Mouse (Mus musculus) cerebellum, adult 11-12 months (tissue): ENCODE data around the gene Hamp.

Experiments used
- DNase-seq: peaks from one replicate; pipeline ENCODE4 v3.0.0; 2022

Hamp gene

GRCm38 (mm10) chr7:30943909-30944635, at the start of gene Hamp:
Gene Hamp (minus strand): TSS chr7:30944032.
- no peak for DNase-seq

DNA sequence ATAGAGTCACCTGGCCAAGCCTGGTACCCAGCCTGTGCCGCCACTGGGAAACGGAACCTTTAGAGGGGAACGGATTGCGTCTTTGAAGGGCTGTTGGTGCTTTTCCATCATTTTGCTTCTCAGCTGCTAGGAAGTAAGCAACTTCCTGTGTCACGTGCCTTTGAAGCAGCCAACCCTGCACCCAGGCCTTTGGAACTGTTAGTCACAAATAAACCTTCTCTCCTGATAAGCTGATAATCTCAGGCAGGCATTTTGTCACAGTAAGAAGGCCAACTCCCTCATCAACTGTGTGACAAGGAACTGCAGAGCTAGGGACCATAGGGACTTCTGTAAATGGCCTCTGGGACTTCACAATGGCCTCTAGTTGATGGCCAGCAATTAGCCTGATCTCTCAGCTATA, 48.3 kb upstream of the Hamp start:
- no peak for DNase-seq

DNA sequence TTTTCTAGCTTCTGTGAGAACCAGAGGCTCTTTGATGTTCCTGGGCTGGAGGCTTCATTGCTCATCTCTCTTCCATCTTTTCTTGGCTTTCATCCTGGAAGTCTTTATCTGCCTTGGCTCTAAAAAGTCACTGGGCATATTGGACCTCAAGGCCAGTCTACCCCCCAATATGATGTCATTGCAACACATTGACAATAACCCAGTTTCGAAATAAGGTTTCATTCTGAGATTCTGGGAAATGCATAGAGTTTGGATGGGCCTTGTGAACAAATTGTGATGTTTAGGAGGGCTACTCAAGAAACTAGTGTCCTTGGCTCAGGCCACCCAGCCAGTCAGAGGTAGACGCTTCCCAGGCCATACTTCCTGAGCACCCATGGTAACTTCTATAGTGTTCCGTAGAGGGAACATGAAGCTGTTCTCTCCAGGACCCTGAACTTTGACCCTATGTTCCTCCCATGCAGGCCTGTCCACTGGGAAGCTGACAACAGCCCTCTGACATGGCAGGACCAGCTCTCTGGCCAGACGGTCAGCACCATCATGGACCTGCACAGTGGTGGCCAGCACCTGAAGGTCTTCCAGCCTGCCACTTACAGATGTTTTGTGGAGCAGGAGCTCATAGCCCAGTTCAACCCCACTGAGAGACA, 44.8 kb upstream of the Hamp start:
- no peak for DNase-seq

DNA sequence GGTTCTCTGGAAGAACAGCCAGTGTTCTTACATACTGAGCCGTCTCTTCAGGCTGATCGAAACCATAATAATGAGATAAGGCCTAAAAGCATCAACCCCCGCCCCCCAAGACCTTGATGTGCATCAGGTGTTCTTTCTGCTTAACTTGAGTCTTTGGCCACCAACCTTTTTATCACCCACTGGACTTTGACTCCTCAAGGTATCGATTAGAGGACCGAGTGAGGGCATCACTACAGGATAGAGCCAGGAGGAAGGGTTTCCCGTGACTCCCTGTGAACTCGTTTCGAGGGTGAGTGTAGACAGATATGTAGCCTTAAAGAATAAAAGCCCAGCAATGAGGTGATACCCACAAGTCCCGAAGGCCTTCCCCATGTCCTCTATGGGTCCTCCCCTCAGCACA, 41.5 kb upstream of the Hamp start:
- no peak for DNase-seq

GRCm38 (mm10) chr7:30981703-30982102, 37.9 kb upstream of the Hamp start:
- DNase-seq = no peak

DNA sequence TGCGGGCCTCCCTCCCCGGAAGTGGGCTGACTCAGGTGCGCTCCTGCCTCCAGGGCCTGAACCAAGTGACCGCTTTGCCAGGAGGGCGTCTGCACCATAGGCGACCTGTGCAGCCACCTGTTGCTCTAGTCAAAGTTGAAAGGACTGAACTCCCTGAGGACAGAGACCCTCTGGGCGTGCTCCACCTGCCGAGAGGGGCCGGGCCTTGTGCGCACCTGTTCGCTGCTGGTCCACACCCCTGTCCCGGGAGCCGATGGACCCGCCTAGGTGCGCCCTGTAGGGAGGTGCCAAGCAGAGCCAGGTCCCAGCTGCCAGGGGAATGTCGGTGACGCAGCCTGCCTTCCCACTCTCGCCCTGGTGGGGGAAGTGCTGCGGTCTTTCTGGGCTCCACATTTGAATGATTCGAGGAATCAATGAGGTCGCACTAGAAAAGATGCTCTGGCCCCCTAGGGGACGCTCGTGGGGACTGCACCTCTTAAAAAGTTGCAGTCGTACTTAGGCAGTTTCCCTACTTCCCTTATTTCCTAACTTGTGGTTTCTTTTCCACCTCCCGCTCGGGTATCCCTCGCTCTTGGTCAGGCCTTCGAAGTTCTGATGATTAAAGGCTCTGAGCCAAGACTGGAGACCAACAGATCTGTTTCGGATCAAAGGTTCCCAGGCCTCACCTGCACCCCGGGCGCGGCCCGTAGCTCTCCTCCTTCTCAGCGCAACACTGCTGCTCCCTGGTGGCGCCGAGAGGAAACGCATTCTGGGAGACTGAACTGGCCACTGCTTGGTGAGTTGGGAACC, 29.9 kb upstream of the Hamp start, which contains the start of gene Fam187b:
Gene Fam187b, plus strand, starts transcription at position 290 of the 789 bp plus-strand sequence.
- DNase-seq = peak; percentile 72

DNA sequence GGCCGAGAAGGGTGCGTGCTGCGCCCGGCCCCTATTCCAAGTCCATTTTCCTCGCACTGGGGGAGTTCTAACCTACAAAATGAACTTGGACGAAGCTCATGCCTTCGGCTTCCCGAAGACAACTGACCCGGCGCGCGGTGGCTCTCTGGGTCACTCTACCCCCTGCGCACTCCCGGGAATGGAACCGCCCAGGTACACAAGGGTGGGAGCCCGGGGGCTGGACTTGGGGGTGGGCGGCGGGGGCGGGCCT, 29.3 kb upstream of the Hamp start, which contains the start of gene Lsr:
Gene Lsr, minus strand, starts transcription at position 214 of the 250 bp plus-strand sequence.
- no peak for DNase-seq

- DNase-seq = no peak
Observed at GRCm38 (mm10) chr7:30972426-30973250, 28.8 kb upstream of the Hamp start.

DNA sequence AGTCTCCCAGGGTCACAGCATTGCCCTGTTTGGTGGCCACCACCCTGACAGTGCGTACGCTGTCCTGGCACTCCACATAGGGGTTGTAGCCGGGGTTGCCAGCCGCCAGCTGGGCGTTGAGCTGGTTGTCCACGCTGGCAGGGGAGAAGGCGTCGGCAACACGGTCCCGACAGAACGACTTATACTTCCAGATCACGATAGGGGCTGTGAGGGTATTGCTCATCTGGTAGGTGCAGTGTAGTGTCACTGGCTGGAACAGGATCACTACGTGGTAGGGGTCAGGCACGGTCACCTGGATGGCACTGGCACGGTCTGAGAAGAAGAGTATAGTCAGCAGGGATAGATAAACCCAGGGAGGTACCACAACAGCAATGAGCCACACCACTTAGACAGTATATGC, 28.1 kb upstream of the Hamp start:
- no peak for DNase-seq

- DNase-seq = no peak
Observed at GRCm38 (mm10) chr7:30969174-30969573, 25.3 kb upstream of the Hamp start.

- no peak for DNase-seq
Observed at GRCm38 (mm10) chr7:30968611-30969010, 24.8 kb upstream of the Hamp start.

DNA sequence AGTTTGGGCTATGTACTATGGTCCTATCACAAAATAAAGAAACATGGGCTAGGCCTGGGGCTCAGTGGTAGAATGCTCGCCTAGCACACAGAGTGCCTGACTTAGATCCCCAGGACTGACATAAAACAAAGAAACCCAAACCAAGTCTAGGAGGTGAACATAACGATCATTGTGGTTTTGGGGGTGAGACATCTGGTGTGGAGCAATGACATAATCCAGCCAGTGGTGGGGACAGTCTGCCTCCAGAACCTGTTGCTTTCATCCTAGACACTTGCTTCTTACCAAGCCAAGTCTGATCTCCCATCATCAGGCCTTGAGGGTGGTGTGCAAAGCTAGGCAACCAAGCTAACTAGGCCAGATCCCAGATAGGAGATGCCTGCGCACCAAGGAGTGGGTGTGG, 22.8 kb upstream of the Hamp start:
- DNase-seq = no peak

- DNase-seq = no peak
Observed at GRCm38 (mm10) chr7:30965677-30966076, 21.8 kb upstream of the Hamp start.

DNA sequence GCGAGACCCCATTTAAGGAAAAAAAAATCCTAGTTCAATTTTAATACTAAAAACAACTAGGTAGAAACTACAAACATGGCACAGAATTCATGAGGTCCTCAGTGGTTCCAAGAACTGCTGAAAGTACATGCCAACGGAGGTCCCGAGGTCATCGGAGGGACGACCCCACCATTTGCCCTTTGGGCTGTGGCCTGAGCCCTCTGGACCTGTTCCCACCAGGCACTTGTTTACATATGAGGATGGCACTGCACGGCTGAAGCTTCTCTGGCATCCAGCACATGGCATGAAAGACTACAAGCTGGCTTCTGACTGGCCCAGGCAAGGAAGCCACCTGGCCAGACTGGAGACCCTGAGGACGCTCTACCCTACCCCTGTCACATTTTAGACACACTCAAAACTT, 20.5 kb upstream of the Hamp start:
- DNase-seq = no peak

DNA sequence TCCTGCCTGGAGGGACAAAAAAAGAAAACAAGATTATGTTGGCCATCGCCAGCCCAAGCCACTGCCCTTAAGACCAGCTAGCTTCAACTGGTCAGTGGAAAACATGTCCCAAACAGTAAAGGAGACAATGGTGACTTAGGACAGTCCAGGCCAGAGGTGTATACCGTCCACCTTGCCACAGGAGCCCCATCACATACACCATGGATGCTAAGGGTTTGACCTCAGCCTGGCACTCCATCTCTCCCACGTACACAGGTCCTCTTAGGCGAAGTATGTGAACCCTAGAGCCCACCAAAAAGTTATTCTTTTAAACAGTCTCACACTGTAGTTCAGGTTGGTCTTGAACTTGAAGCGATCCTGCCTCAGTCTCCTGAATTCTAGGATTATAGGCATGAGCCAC, 19.0 kb upstream of the Hamp start:
- DNase-seq = no peak

GRCm38 (mm10) chr7:30959786-30960349, 16.0 kb upstream of the Hamp start:
- DNase-seq = no peak

DNA sequence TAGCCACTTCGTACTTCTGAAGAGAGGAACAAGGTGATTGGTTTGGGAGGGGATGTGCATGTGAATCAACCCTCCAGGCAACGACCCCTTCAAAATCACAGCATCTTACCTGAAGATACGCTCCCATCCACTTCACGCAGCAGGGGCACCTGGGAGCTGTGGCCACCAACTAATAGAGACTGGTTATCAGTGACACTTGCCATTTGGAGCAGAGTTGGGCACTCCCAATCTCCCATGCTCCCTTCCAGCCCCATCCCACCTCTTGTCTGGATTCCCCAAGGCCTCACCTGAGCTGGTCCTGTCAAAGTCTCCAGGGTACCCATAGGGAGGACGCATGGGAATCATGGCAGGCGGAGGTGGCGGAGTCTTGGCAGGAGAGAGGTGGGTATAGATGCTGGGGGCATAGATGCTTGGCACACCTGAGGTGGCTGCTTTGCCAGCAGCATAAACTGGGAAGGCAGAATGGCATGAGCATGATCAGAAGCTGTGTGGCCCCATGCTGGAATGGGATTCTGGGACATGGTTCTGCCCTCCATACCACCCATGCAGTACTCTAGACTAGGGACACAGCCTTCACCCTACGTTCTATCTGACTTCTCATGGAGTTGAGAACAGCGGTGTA, 15.1 kb upstream of the Hamp start:
- DNase-seq = peak; percentile 61

DNA sequence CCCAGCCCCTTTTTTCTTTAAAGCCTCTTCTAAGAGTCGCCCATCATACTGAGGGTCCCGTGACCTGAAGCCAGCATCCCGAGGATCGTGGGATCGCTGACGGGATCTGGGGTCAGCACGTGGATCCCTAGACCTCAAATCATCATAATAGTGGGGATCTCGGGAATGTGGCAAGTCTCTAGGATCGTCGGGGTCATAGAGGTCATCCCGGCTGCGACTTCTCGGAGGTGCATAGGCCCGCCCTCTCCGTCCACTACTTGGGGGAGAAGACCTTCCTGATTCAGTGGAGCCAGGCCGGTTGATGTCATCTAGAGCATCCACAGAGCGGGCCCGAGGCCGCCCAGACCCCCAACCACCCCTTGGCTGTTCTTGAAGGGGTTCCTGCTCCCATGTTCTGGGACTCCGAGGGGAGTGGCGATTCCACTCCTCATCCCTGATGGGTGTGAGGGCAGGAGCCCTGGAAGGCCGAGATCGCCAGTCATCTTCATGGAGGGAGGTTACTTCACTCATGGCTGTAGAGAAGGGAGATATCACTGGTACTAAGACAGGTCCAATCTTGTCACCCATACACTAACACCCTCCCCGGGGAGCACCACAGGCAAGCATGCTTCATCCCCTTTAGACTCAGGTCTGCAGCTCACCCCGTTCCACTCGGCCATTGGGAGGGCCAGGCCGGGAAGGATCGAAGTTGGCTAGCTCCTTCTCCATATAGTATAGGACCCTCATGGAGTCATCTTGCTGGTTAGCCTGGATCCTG, 14.5 kb upstream of the Hamp start:
- DNase-seq = peak; percentile 71

GRCm38 (mm10) chr7:30957367-30957783, 13.5 kb upstream of the Hamp start:
- DNase-seq = peak; percentile 94

DNA sequence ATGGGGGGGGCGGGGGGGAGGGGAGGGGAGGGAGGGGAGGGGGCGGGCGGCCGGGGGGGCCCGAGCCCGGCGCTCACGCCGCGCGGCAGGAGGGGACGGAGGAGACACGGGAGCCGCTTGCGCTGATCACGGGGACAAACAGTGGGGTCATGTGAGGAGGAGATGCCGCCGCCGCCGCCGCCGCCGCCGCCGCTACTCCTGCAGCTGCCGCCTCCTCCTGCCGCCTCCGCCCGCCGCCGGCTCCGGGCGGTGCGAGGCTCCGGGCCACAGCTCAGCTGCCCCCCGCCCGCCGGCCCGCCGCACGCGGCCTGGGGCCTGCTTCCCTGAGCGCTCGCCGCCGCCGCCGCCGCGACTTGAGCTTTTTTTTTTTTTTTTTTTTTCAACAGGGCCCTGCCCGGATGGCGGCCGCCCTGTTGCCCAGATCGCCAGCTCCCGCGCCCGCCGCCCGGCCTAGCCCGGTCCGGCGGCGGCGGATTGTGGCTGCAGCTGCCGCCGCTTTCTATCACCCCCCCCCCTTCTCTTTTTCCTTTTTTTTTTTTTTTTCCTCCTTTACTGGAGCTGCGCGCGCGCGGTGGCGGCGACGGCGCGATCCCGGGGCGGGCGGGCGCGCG, 13.0 kb upstream of the Hamp start, which contains the start of gene Usf2:
Gene Usf2, minus strand, starts transcription at position 48 of the 611 bp plus-strand sequence.
- DNase-seq = peak; percentile 85

- DNase-seq = no peak
Observed at GRCm38 (mm10) chr7:30956357-30956751, 12.5 kb upstream of the Hamp start.
